Mouse (Mus musculus): ENCODE data around the gene Nr1i3. TPM values are rescaled to one million over a fixed set of nuclear protein-coding genes. Genes with fewer than 3 reads are reported as not detected.

The Nr1i3 gene
- total RNA-seq, 2 experiments from 2014 or later: not detected

GRCm38 (mm10) chr1:171195046-171195822 is 18.5 kb upstream of the Nr1i3 start:
- no peak for DNase-seq

- peak; percentile 64 for DNase-seq
Measured at GRCm38 (mm10) chr1:171195887-171196397, 17.8 kb upstream of the Nr1i3 start, which contains the start of gene Pcp4l1. Gene Pcp4l1, minus strand, starts transcription at chr1:171196268.

- no peak for DNase-seq
Measured at GRCm38 (mm10) chr1:171199532-171199931, 14.2 kb upstream of the Nr1i3 start.

- no peak for DNase-seq
Measured at GRCm38 (mm10) chr1:171200769-171201168, 13.0 kb upstream of the Nr1i3 start.

- no peak for DNase-seq
Measured at GRCm38 (mm10) chr1:171203471-171204248, 10.1 kb upstream of the Nr1i3 start.

DNA sequence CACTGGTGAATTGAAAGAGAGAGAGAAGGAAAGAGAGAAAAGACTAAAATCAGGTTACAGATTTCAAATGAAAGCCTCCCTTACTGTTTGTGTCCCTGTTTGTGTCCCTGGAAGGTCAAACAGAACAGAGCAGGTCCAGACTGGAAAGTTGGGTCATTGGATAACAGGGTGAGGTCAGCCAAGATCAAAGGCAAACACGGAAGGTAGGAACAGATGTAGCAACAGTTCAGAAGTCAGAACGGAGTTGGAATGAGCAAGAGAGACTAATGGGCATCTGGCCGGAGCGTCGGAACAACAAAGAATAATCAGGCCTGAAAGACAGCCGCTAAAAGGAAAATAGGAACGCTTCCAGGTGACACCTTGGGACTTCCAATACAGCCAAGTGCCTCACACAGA is 9.5 kb upstream of the Nr1i3 start:
- no peak for DNase-seq

- no peak for DNase-seq
Measured at GRCm38 (mm10) chr1:171205704-171206493, 7.9 kb upstream of the Nr1i3 start.

DNA sequence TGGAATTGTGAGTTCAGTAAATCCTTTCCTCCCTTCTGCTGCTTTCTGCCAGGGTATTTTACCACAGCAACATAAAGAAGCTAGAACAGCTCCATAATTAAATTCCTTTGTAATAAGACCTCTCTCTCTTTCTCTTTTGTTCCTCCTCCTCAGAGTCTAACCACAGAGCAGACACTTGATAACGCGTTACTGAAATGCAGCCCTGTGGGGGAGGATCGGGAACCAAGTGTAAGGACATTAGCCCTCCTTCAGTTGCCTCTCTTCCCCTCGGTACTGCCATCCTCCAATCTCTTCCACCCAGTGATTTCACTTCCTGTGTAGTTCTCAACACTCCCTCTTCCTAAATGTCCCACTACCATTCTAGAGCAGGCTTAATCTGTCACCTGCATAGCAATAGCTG is 4.4 kb upstream of the Nr1i3 start:
- DNase-seq: no peak

DNA sequence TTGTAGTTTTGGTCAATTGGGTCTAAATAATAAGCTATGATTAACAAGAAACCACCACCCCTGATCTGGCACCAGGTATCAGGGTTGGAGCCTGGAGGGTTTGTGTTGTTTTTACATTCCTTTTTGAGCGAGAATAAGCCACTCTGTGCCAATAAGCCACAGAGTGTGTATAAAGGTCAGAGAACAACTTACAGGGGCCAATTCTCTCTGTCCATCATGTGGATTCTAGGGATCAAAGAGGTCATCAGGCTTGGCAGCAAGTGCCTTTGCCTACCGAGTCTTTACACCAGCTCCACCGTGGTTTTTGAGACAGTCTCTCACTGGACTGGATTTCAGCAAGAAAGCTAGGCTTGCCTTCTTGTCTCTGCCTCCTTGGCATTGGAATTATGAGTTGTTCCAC is 916 bp upstream of the Nr1i3 start:
- no peak for DNase-seq

DNA sequence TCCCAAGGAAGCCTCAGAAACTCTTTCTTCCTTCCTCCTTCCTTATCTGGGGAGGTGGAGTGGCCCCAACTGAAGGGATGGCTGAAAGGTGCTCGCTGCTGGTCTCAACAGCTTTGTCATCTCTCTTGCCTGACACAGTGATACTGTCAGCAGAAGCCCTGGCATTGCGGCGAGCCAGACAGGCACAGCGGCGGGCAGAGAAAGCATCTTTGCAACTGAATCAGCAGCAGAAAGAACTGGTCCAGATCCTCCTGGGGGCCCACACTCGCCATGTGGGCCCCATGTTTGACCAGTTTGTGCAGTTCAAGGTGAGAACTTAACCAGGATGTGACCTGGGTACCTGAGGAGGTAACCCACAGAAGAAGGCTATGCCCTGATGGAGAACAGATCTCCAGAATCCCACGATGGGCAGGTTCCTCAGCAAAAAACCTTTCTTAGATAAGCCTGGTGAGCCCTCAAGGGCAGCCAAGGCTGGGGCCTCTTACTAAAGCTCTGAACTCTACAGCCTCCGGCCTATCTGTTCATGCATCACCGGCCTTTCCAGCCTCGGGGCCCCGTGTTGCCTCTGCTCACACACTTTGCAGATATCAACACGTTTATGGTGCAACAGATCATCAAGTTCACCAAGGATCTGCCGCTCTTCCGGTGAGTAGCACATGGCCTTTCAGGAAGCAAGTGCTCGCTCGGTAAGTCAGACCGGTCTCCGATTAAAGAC is 2.6 kb downstream of the Nr1i3 start:
- DNase-seq: no peak

DNA sequence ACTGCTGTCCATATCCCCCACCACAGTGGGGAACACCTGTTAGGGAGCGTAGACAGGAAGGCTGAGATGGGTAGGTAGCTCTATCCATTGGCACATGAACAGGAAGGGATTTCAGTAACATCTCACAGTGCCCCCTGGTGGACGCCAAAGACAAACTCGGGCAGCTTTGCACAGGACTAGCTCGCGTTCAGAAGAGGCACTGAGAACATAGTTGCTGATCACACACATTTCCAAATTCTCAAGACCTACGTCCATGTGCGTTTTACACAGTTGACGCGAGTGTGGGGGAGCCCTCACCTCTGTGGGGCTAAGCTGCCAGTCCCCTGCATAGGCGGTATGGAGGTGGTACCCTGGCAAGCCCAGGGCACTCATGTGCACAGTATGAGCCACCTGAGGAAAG is 7.1 kb downstream of the Nr1i3 start:
- DNase-seq: peak; percentile 63

DNA sequence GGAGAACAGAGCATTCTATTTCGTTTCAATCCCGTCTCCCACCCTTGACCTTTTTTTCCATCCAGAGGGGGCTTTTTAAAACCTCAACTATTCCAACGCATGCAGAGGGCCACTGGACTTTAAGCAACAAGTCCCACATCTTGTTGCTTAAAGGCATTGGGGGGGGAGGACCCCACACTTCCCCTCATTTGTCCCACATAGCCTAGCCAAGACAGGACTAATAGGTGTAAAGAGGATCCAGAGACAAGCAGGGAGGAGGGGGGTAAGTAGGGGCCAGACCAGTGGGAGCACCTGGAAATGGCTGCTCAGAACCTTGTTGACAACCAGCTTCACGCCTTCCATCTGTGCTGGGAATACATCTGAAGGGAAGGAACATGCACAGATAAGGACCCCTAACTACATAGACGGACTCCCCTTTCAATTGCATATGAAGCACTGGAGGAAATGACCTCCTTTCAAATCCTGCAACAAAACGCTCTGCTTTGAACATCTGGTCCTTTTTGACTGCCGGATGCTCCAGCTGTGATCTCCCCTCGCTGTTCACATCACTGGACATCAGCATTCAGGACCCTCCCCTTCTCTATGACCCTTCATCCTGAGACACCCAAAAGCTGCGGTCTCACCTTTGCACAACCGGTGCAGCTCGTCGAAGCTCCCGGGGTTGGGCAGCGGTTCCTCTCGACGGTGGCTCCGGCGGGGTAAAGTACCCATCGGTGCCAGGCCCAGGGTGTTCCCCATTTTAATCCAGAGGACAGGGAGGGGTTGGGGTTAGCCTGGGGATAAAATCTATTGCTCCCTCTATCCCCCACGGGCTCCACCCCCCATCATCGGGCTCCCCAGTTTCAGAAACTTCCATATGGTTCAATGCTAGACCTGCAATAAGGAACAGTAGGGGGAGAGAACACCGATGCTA is 7.8 kb downstream of the Nr1i3 start:
- peak; percentile 20 for DNase-seq

DNA sequence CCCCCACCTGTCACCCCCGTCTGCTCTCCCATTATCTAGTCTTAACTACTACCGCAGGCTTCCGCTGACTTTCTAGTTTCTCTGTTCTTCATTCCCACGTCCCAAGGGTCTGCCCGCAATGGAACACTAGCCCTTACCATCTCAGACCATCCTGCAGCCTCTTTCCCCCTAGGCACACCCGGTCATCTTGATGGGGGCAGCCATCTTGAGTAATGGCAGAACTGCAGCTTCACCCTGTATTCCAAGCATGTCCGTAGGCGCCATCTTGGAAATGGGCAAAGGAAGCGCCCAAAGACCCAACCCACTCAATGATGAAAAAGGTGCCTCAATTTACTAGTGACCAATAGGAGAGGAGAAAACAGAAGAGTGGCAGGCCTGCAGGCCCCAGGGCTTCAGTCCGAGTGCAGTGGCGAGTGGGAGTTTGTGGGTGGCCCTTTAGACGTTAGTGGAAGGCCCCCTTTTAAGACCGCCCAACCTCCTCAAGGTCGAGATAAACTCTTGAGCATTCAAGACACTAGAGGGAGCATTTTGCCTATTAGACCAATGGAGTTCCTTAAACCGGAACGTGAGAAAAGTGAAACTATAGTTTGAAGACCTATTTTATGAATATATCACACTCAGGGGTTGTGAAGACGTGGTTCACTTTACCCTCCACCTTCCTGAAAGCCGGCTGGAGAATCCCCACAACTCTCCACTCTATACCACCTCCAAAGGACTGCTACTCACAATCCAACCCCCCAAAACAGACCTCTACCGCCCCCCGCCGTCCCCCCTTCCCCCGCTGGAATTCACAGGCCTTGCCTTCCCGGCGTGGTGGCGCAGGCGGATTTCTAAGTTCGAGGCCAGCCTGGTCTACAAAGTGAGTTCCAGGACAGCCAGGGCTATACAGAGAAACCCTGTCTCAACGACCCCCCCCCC is 8.7 kb downstream of the Nr1i3 start, which contains the start of gene Tomm40l:
Gene Tomm40l (minus strand): TSS at position 277 of the 918 bp plus-strand sequence.
- DNase-seq: peak; percentile 97

DNA sequence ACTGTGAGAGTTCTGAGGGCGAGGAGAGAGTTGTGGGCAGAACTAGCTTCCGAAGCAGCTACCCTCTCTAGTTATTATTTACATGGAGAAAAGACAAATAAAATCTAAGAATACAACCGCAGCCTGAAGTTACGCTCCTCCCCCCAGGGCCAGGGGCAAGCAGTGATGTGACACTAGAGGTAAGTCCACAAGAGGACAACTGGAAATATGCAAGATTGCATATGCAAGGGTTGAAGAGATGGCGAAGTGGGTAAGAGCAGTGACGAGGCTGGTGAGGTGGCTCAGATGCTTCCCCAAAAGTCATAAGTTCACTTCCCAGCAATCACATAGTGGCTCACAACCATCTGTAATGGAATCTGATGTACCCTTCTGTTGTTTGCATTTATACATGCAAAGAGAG is 9.4 kb downstream of the Nr1i3 start:
- no peak for DNase-seq

GRCm38 (mm10) chr1:171223796-171224195 is 10.0 kb downstream of the Nr1i3 start:
- no peak for DNase-seq

DNA sequence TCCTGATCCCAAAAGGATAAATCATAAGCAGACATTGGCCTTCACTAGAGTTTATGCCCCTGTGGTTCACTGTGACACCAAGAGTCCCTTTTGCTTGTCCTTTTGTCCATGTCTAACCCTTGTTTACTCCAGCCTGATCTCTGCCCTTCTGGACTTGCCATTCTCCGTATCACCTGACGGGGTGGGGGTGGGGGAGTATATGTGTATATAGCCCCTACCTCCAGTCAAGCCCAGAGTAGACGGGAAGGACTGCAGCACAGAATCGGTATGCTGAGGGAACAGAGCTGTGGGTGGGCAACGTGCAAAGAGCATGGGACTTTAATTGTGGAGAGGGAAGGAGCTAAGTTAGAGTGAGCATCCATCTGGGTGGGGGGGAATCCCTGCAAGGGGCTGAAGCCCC is 11.1 kb downstream of the Nr1i3 start, which contains the start of gene Apoa2:
Gene Apoa2 (plus strand): TSS at position 198 of the 400 bp plus-strand sequence.
- no peak for DNase-seq

GRCm38 (mm10) chr1:171226780-171227179 is 13.0 kb downstream of the Nr1i3 start:
- DNase-seq: no peak

GRCm38 (mm10) chr1:171227879-171228278 is 14.1 kb downstream of the Nr1i3 start:
- no peak for DNase-seq

GRCm38 (mm10) chr1:171229750-171230149 is 16.0 kb downstream of the Nr1i3 start:
- no peak for DNase-seq
